Mouse (Mus musculus): ENCODE results near the gene Ip6k1. TPM values are rescaled to one million over a fixed set of nuclear protein-coding genes. Genes with fewer than 3 reads are reported as not detected.

The Ip6k1 gene
- polyA plus RNA-seq, 1 experiment from 2014 or later, result 29.3 TPM

GRCm38 (mm10) chr9:108035331-108036156 is 33.2 kb downstream of the Ip6k1 start:
- Histone ChIP-seq H3K4me2 (no peak overlapping the region), H3K4me3 (replicated peaks) (no peak overlapping the region), H3K9ac (no peak overlapping the region), H3K36me3 (peaks cover 79% of the 10 kb centered on the region), H3K9me3 (replicated peaks) (no peaks in the 10 kb centered on the region), H3K4me1 (replicated peaks) (peaks cover 10% of the 10 kb centered on the region), H3K27ac (no peak overlapping the region), H3K27me3 (no peaks in the 10 kb centered on the region)
- ATAC-seq (ENCODE audit: low read depth) (no peak), DNase-seq (no peak)
- WGBS (ENCODE audit: insufficient replicate concordance), result 91% methylated on average over 2 of the region's 2 CpGs

- no peak overlapping the region for H3K4me3 ChIP-seq (replicated peaks)
- ATAC-seq (ENCODE audit: low read depth), result no peak
- H3K9ac ChIP-seq, result no peak overlapping the region
- H3K4me2 ChIP-seq, result no peak overlapping the region
- H3K9me3 ChIP-seq (replicated peaks), result no peaks in the 10 kb centered on the region
- H3K27ac ChIP-seq, result no peak overlapping the region
- peaks cover 67% of the 10 kb centered on the region for H3K36me3 ChIP-seq
- H3K4me1 ChIP-seq (replicated peaks), result peaks cover 37% of the 10 kb centered on the region
- DNase-seq, result no peak
- H3K27me3 ChIP-seq, result no peaks in the 10 kb centered on the region
- WGBS (ENCODE audit: insufficient replicate concordance), result 91% methylated on average over 8 of the region's 8 CpGs
Measured at GRCm38 (mm10) chr9:108044751-108045492, 42.6 kb downstream of the Ip6k1 start.

- Histone ChIP-seq H3K9me3 (replicated peaks) (no peaks in the 10 kb centered on the region), H3K27ac (peak overlapping the region; percentile 88; the same call in 1 of the 2 replicates), H3K36me3 (peaks cover 70% of the 10 kb centered on the region), H3K9ac (peak overlapping the region; percentile 70; the same call in 1 of the 2 replicates), H3K4me2 (no peak overlapping the region), H3K27me3 (no peaks in the 10 kb centered on the region), H3K4me3 (replicated peaks) (no peak overlapping the region), H3K4me1 (replicated peaks) (peaks cover 46% of the 10 kb centered on the region)
- no peak for DNase-seq
- 82% methylated on average over 4 of the region's 4 CpGs for WGBS (ENCODE audit: insufficient replicate concordance)
- ATAC-seq (ENCODE audit: low read depth), result no peak
Measured at GRCm38 (mm10) chr9:108046582-108046981, 44.3 kb downstream of the Ip6k1 start.

- peak; percentile 16; the same call in 1 of the 2 replicates for ATAC-seq (ENCODE audit: low read depth)
- peak; percentile 51 for DNase-seq
Measured at GRCm38 (mm10) chr9:108047601-108048565, 45.6 kb downstream of the Ip6k1 start.

GRCm38 (mm10) chr9:108048566-108048955 is 46.3 kb downstream of the Ip6k1 start:
- peak overlapping the region; percentile 77 for H3K4me3 ChIP-seq (replicated peaks)
- no peaks in the 10 kb centered on the region for H3K9me3 ChIP-seq (replicated peaks)
- peak overlapping the region; percentile 70 for H3K9ac ChIP-seq
- H3K27me3 ChIP-seq, result no peaks in the 10 kb centered on the region
- 2% methylated on average over 19 of the region's 19 CpGs for WGBS (ENCODE audit: insufficient replicate concordance)
- H3K4me1 ChIP-seq (replicated peaks), result peaks cover 62% of the 10 kb centered on the region
- ATAC-seq (ENCODE audit: low read depth) (peak; percentile 4), DNase-seq (peak; percentile 45)
- peak overlapping the region; percentile 88 for H3K27ac ChIP-seq
- H3K4me2 ChIP-seq, result peak overlapping the region; percentile 83
- peaks cover 67% of the 10 kb centered on the region for H3K36me3 ChIP-seq

More at GRCm38 (mm10) chr9:108047601-108048565, 45.6 kb downstream of the Ip6k1 start:
- Histone ChIP-seq H3K27me3 (no peaks in the 10 kb centered on the region), H3K36me3 (peaks cover 66% of the 10 kb centered on the region), H3K9ac (peak overlapping the region; percentile 70), H3K9me3 (replicated peaks) (no peaks in the 10 kb centered on the region), H3K27ac (peak overlapping the region; percentile 88), H3K4me2 (peak overlapping the region; percentile 83), H3K4me1 (replicated peaks) (peaks cover 55% of the 10 kb centered on the region), H3K4me3 (replicated peaks) (peak overlapping the region; percentile 77)
- 37% methylated on average over 17 of the region's 17 CpGs for WGBS (ENCODE audit: insufficient replicate concordance)

GRCm38 (mm10) chr9:108049016-108049455 is 46.7 kb downstream of the Ip6k1 start, which contains the start of gene Gmppb:
TSS of gene Gmppb (plus strand) at chr9:108049242.
- Histone ChIP-seq H3K27ac (peak within 1 kb of the TSS; percentile 88), H3K36me3 (peaks cover 69% of the 10 kb centered on the region), H3K4me2 (peak within 1 kb of the TSS; percentile 83), H3K4me1 (replicated peaks) (peaks cover 67% of the 10 kb centered on the region), H3K27me3 (no peaks in the 10 kb centered on the region), H3K9ac (peak within 1 kb of the TSS; percentile 86), H3K4me3 (replicated peaks) (peak within 1 kb of the TSS; percentile 77), H3K9me3 (replicated peaks) (no peaks in the 10 kb centered on the region)
- peak; percentile 96 for DNase-seq
- peak; percentile 92 for ATAC-seq (ENCODE audit: low read depth)
- WGBS (ENCODE audit: insufficient replicate concordance), result under 1% methylated on average over 37 of the region's 39 CpGs

GRCm38 (mm10) chr9:108049561-108050251 is 47.4 kb downstream of the Ip6k1 start:
- ATAC-seq (ENCODE audit: low read depth) (no peak), DNase-seq (no peak)
- no peaks in the 10 kb centered on the region for H3K9me3 ChIP-seq (replicated peaks)
- H3K27ac ChIP-seq, result peak overlapping the region; percentile 83
- H3K4me3 ChIP-seq (replicated peaks), result peak overlapping the region; percentile 77
- H3K36me3 ChIP-seq, result peaks cover 72% of the 10 kb centered on the region
- 35% methylated on average over 15 of the region's 15 CpGs for WGBS (ENCODE audit: insufficient replicate concordance)
- H3K9ac ChIP-seq, result peak overlapping the region; percentile 86
- H3K27me3 ChIP-seq, result no peaks in the 10 kb centered on the region
- H3K4me2 ChIP-seq, result peak overlapping the region; percentile 83
- H3K4me1 ChIP-seq (replicated peaks), result peaks cover 74% of the 10 kb centered on the region

GRCm38 (mm10) chr9:108051184-108051930 is 49.1 kb downstream of the Ip6k1 start:
- H3K36me3 ChIP-seq, result peaks cover 72% of the 10 kb centered on the region
- no peak overlapping the region for H3K4me2 ChIP-seq
- ATAC-seq (ENCODE audit: low read depth), result no peak
- WGBS (ENCODE audit: insufficient replicate concordance), result 92% methylated on average over 15 of the region's 15 CpGs
- H3K9ac ChIP-seq, result no peak overlapping the region
- H3K9me3 ChIP-seq (replicated peaks), result no peaks in the 10 kb centered on the region
- H3K4me1 ChIP-seq (replicated peaks), result peaks cover 76% of the 10 kb centered on the region
- no peak for DNase-seq
- peak overlapping the region; percentile 35 for H3K27ac ChIP-seq
- no peaks in the 10 kb centered on the region for H3K27me3 ChIP-seq
- no peak overlapping the region for H3K4me3 ChIP-seq (replicated peaks)

GRCm38 (mm10) chr9:108051931-108052220 is 49.6 kb downstream of the Ip6k1 start:
- Histone ChIP-seq H3K4me3 (replicated peaks) (no peak overlapping the region), H3K27ac (peak overlapping the region; percentile 1; the same call in 1 of the 2 replicates), H3K9ac (no peak overlapping the region), H3K4me2 (no peak overlapping the region), H3K9me3 (replicated peaks) (no peaks in the 10 kb centered on the region), H3K4me1 (replicated peaks) (peaks cover 71% of the 10 kb centered on the region), H3K27me3 (no peaks in the 10 kb centered on the region), H3K36me3 (peaks cover 72% of the 10 kb centered on the region)
- WGBS (ENCODE audit: insufficient replicate concordance), result 85% methylated on average over 4 of the region's 4 CpGs
- DNase-seq (no peak), ATAC-seq (ENCODE audit: low read depth) (no peak)

- ATAC-seq (ENCODE audit: low read depth), result no peak
- 70% methylated on average over 7 of the region's 7 CpGs for WGBS (ENCODE audit: insufficient replicate concordance)
- H3K36me3 ChIP-seq, result peaks cover 72% of the 10 kb centered on the region
- no peaks in the 10 kb centered on the region for H3K27me3 ChIP-seq
- no peak for DNase-seq
- no peak overlapping the region for H3K9ac ChIP-seq
- H3K4me1 ChIP-seq (replicated peaks), result peaks cover 66% of the 10 kb centered on the region
- no peak overlapping the region for H3K4me3 ChIP-seq (replicated peaks)
- no peaks in the 10 kb centered on the region for H3K9me3 ChIP-seq (replicated peaks)
- H3K27ac ChIP-seq, result peak overlapping the region; percentile 14; the same call in 1 of the 2 replicates
- no peak overlapping the region for H3K4me2 ChIP-seq
Measured at GRCm38 (mm10) chr9:108052411-108052810, 50.1 kb downstream of the Ip6k1 start.

Data from liver, embryonic 13.5 days (tissue).